Mouse (Mus musculus) gonadal fat pad, adult 2 months (tissue): ENCODE measurements around the gene Ccdc134. TPM values are rescaled to one million over a fixed set of nuclear protein-coding genes. Genes with fewer than 3 reads are reported as not detected.
"Not testable (repeated sequence)": the region's sequence is repeated elsewhere in the genome, so short reads cannot be mapped to it uniquely, and the experiment has no call there.

ENCODE experiments used
- DNase-seq: peaks from one replicate; pipeline ENCODE4 v3.0.0-alpha.2; 2012; ENCODE audit warnings: low read depth
- polyA plus RNA-seq: library from polyadenylated mRNA; depleted of rRNA; stranded (reverse); fragments of >200 nt; gene quantifications from 2 replicates; pipeline ENCODE4 v1.2.3, GENCODE M21; 2012; rRNA removed

Gene Ccdc134
- 11.7 and 16.5 TPM in 2 replicates for polyA plus RNA-seq

DNA sequence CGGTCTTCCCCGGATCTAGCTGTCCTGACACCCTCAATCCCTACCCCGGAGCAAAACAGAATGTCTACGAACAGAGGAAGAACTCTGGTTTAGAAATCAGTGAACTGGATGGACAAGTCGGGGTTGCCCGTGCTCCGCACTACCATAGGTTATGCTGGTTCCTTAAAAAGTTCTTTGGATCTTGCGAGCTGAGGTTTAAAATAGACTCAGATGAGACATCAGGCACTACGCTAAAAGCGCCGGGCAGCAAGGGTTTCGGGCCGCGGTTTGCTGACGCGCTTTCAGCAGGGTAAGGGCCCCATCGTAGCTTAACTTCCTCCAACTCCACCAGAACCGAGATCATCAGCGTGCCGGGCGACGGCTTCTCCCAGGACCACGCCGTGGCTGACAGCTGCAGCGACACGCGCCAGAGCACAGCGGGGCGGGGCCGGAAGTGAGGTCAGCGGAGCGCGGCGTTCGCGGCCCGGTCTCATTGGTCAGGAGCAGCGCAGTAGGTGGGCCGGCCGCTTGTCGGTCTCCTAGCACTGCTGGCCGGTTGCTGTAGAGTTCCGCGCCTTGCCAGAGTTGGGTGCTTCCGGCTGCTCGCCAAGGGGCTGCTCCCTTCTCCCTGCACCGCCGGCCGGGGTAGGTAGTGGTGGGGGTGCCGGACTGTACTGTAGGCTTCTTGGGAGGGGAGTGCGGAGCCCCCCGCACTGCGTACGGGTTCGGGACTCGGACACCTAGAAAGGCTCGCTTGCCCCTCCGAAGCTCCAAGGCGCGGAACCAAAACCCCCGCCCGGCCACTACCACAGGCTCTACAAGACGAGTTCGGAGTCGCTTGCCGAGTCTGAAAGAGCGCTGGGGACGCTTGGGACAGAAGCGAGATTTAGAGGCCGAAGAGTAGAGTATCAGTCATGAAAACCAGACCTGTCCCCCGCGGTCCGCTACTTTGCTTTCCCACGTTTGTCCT lies at the start of gene Ccdc134:
Ccdc134 (plus strand) TSS at position 497 of the 949 bp plus-strand sequence.
- DNase-seq: no peak

- DNase-seq: no peak
Observed at GRCm38 (mm10) chr15:82079883-82080282, 47.8 kb upstream of the Ccdc134 start.

DNA sequence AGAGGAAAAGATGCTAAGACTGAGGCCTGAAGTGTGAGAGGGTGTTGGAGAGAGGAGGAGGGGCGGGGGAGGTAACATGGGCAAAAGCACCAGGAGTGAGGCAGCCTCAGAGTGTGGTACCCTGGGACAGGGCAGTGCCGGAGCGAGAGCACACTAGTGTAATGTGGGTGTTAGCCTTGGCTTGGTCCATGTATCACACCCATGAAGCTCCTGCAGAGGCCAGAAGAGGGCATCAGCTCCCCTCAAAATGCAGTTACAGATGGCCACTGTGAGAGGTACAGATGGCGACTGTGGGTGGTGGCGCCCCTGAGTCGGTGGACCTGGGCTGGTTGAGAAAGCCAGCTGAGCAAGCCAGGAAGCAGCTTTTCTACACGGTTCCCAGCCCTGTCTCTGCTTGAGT lies 46.6 kb upstream of the Ccdc134 start:
- no peak for DNase-seq

DNA sequence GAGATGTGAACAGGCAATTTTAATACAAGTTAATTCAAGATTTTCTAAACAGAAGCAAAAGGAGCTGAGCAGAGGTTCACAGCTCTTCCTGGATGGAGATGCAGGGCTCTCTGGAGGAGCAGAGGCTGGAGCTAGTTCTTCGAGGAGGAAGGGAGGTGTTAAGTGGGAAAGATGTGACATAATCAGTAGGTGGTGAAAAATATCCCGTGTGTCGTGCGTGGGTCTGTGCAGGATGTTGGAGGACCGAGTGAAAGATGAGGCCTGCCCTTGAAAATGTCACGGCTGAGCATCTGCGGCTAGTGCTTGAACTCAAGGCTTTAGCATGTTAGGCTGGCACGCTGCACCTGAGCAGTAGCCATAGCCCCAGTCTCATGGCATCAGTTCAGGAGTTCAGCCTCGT lies 42.1 kb upstream of the Ccdc134 start:
- DNase-seq: no peak

DNA sequence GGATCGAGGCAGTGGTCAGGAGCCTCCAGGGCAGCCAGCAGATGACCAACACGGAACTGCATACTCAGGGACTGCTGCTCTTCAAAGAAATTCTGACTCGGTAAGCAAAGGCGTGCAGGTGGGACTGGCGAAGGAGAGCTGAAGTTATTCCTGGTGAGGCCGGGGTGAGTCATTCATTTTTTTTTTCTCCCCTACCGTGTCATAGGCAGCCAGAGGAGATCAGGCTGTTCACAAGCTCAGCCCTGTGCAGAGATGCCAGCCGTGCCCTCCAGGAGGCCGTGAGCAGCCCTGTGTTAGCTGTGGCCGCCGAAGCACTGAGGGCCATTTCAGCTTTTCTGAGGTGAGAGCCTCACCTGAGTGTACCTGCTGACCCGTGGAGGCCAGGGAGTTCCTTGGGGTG lies 41.6 kb upstream of the Ccdc134 start:
- DNase-seq: no peak

DNA sequence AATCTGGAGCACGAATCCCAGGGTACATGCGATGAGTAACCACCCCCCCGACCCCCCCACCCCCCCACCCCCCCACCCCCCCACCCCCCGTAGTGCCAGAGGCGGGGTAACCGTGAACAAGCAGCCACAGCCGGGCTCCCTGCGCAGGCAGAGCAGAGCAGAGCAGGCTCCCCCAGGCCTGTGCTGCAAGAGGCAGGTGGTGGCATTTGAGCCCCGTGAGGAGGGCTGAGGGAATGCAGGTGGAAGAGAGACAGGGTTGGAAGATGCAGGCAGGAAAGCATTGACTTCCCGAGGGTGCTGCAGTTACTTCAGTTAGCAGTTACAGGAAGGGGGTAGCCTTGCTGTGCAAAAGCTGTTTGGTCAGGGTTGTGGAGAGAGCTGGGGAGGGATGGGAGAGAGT lies 40.5 kb upstream of the Ccdc134 start:
- DNase-seq: no peak

DNA sequence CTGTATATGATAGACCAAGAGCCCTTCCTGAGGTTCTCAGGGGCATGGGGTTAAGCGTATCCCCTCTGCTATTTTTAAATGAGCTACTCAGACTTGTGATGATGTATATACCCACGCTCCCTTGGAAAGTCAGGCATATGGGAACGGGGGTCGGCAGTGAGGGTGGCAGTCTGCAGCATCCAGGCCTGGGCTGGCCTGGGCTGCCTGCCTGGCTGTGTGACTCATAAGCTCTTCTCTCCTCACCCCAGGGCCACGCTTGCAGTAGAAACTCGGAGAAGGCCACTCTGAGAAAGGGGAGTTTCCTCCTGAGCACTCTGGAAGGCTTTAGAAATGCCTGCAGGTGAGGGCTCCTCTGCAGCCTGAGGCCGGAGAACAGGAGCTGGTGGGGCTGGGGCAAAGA lies 36.7 kb upstream of the Ccdc134 start:
- no peak for DNase-seq

- no peak for DNase-seq
Observed at GRCm38 (mm10) chr15:82106953-82107555, 20.7 kb upstream of the Ccdc134 start.

DNA sequence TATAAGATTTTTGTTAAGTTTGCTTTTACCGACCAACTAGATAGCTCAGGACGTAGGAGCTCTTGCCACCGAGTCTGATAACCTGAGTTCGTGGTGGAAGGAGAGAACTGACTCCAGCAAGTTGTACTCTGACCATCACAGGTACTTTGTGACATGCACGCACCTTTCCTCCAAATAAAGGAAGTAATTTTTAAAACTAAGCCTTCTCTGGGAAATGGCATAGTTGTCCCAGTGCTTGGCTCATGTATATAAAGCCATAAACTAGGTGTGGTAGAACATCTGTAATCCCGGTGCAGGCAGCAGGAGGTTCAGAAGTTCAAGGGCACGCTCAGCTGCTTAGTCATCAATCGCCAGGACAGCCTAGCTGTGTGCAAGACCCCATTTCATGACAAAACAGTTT lies 7.2 kb upstream of the Ccdc134 start:
- no peak for DNase-seq

DNA sequence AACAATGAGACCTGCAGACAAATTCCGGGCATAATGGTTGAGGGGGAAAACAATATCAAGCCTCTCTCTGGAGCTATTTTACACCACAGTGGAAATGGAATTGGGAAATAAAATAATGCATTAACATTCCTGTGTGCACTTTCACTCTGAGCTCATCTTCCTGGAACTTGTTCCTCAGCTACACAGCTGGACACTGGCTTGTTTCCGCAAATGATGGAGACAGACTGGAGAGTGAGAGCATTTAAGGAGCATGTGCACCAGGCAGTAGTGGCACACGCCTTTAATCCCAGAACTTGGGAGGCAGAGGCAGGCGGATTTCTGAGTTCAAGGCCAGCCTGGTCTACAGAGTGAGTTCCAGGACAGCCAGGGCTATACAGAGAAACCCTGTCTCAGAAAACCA lies 1.0 kb upstream of the Ccdc134 start:
- not testable (repeated sequence) for DNase-seq

- no peak for DNase-seq
Observed at GRCm38 (mm10) chr15:82128398-82128797, 676 bp downstream of the Ccdc134 start.

DNA sequence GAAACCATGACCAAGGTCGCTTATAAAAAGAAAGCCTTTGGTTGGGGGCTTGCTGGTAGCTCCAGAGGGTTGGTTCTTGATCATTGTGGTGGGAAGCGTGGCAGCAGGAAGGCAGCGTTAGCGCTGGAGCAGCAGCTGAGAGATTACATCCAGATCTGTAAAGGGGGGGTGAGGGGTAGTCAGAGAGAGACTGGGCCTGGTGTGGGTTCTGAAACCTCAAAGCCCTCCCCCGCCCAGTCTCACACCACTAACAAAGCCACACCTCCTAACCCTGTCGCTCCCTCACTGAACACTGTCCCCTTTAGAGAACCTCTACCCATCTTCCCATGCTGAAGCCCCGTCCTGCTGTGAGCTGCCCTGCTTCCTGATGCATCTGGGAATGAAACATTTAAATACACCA lies 2.9 kb downstream of the Ccdc134 start:
- DNase-seq: no peak

DNA sequence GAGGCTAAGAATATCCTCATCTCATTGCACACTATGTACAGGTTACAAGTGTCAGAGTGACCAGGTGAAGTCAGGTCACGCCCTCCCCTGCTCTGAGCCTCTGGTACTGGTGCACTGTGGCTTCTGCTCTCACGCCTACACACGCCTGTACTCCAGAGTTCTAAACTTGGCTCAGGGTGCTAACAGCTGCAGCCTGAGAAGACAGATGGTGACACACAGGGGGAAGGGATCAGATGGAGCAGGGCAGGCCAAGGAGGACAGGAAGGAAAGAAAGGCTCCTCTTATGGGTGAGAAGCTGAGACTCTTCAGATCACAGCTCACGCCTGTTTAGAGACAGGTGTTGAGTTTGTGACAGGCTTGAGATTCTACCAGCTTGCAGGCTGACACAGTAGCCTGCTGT lies 7.7 kb downstream of the Ccdc134 start:
- no peak for DNase-seq

DNA sequence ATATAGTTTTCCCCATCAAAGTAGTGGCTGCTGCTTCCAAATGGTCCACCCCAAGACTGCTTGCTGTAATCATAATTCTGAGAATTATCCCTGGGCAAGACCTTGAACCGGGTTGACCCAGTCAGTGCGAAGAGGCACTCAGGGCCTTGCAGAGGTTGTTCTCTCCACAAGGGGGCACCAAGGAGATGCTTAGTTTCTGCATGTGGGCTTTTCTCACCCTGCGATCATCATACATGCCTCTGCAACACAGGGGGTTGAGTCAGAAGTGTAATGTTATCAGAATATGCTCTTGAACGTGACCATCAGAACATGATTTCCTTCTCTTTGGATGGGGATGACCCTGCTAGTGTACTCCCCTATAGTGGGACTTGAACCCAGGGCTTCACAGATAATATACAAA lies 10.8 kb downstream of the Ccdc134 start:
- no peak for DNase-seq

GRCm38 (mm10) chr15:82139196-82139595 lies 11.5 kb downstream of the Ccdc134 start:
- DNase-seq: no peak

GRCm38 (mm10) chr15:82140355-82140754 lies 12.6 kb downstream of the Ccdc134 start:
- no peak for DNase-seq

- DNase-seq: no peak
Observed at GRCm38 (mm10) chr15:82144157-82144556, 16.4 kb downstream of the Ccdc134 start.

DNA sequence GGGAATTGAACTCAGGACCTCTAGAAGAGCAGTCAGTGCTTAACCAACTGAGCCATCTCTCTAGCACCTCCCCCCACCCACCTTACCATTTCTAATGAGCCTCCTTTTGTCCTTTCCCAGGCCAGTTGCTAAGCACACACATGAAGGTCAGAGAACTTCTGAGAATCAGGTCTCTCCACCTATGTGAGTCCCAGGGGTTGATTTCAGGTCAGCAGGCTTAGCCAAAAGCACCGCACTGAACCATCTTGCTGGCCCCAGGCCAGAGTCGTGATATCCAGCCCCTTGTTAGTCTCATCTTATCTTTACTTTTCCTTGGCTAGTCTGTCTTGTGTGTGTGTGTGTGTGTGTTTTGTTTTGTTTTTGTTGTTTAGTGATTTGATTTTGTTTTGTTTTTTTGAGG lies 17.7 kb downstream of the Ccdc134 start:
- no peak for DNase-seq

GRCm38 (mm10) chr15:82145851-82146769 lies 18.4 kb downstream of the Ccdc134 start:
- no peak for DNase-seq

- DNase-seq: no peak
Observed at GRCm38 (mm10) chr15:82146770-82147610, 19.3 kb downstream of the Ccdc134 start, which contains the start of gene Srebf2. Srebf2 (plus strand) TSS chr15:82147181.

DNA sequence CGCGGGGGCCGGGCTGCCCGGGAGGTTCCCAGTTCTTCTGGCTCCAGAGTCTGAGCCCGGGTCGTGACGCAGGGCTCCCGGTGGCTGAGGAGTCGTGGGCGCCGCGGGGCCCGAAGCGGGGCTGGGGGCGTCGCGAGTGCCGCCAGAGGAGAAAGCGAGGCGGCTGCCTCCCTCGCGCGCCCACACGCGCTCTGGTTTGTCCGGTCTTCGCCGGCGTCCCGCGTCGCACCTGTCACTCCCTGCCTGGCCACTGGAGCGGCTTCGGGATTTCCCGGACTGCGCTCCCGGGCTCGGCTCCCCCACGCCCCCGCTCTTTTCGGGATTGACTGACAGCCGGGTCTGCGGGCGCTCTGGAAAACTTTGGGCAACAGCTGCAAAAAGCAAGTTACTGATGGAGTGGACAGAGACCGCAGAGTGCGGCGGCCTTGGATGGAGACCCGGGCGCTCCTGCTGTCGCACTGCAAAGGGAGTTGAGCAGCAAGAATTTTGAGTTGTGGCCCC lies 19.9 kb downstream of the Ccdc134 start:
- DNase-seq: no peak
